Mouse (Mus musculus): ENCODE results near the gene Cnst. TPM values are rescaled to one million over a fixed set of nuclear protein-coding genes. Genes with fewer than 3 reads are reported as not detected.

Cnst gene
- polyA plus RNA-seq, 1 experiment from 2014 or later, result 20.1 TPM

- H3K4me2 ChIP-seq (ENCODE audit: low read depth, low read length), result no peak overlapping the region
- H3K4me3 ChIP-seq (ENCODE audit: low read depth, low read length), result no peak overlapping the region
- 51% methylated on average over 26 of the region's 26 CpGs for WGBS
- no peak overlapping the region for H3K27ac ChIP-seq (replicated peaks; ENCODE audit: low read depth, low read length)
- ATAC-seq (replicated peaks; ENCODE audit: insufficient number of reproducible peaks, low FRiP score, low TSS enrichment, low read depth), result no peak
- H3K36me3 ChIP-seq (replicated peaks; ENCODE audit: control insufficient read depth, insufficient read depth, low read depth, low read length), result no peaks in the 10 kb centered on the region
- H3K4me1 ChIP-seq (ENCODE audit: control insufficient read depth, insufficient read depth, low read length), result no peaks in the 10 kb centered on the region
- H3K27me3 ChIP-seq (ENCODE audit: control insufficient read depth, insufficient read depth, low read length), result no peaks in the 10 kb centered on the region
- no peak overlapping the region for H3K9ac ChIP-seq (replicated peaks; ENCODE audit: low read length)
- DNase-seq (ENCODE audit: low spot score), result no peak
- H3K9me3 ChIP-seq (replicated peaks; ENCODE audit: control insufficient read depth, low read length), result no peaks in the 10 kb centered on the region
Measured at GRCm38 (mm10) chr1:179609724-179610505, 63.7 kb downstream of the Cnst start.

DNA sequence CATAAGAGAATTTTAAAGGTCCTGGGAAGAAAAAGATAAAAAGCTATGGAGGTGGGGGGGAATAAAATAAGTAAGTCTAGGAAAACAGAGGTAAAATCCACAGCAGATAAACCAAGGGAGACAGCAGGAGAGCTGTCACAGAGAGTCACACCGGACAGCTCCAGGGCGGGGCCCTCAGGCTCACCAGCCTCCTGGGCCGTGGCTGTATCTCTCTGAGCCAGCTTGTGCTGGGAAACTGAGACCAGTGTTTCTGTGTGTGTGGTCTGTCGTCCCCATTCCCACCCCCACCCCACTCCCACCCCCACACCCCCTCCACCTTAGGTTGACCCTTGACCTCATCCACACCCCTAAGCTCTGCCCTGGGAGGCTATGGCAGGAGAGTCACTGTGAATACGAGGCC, 65.0 kb downstream of the Cnst start:
- DNase-seq (ENCODE audit: low spot score), result no peak
- Histone ChIP-seq H3K4me2 (ENCODE audit: low read depth, low read length) (no peak overlapping the region), H3K27ac (replicated peaks; ENCODE audit: low read depth, low read length) (no peak overlapping the region), H3K4me1 (ENCODE audit: control insufficient read depth, insufficient read depth, low read length) (no peaks in the 10 kb centered on the region), H3K9ac (replicated peaks; ENCODE audit: low read length) (no peak overlapping the region), H3K36me3 (replicated peaks; ENCODE audit: control insufficient read depth, insufficient read depth, low read depth, low read length) (no peaks in the 10 kb centered on the region), H3K4me3 (ENCODE audit: low read depth, low read length) (no peak overlapping the region), H3K9me3 (replicated peaks; ENCODE audit: control insufficient read depth, low read length) (no peaks in the 10 kb centered on the region), H3K27me3 (ENCODE audit: control insufficient read depth, insufficient read depth, low read length) (no peaks in the 10 kb centered on the region)
- 38% methylated on average over 5 of the region's 5 CpGs for WGBS
- ATAC-seq (replicated peaks; ENCODE audit: insufficient number of reproducible peaks, low FRiP score, low TSS enrichment, low read depth), result no peak

- Histone ChIP-seq H3K27ac (replicated peaks; ENCODE audit: low read depth, low read length) (no peak overlapping the region), H3K9ac (replicated peaks; ENCODE audit: low read length) (no peak overlapping the region), H3K4me3 (ENCODE audit: low read depth, low read length) (no peak overlapping the region), H3K27me3 (ENCODE audit: control insufficient read depth, insufficient read depth, low read length) (no peaks in the 10 kb centered on the region), H3K36me3 (replicated peaks; ENCODE audit: control insufficient read depth, insufficient read depth, low read depth, low read length) (no peaks in the 10 kb centered on the region), H3K4me2 (ENCODE audit: low read depth, low read length) (no peak overlapping the region), H3K9me3 (replicated peaks; ENCODE audit: control insufficient read depth, low read length) (no peaks in the 10 kb centered on the region), H3K4me1 (ENCODE audit: control insufficient read depth, insufficient read depth, low read length) (no peaks in the 10 kb centered on the region)
- DNase-seq (ENCODE audit: low spot score), result no peak
- 93% methylated on average over 6 of the region's 6 CpGs for WGBS
- no peak for ATAC-seq (replicated peaks; ENCODE audit: insufficient number of reproducible peaks, low FRiP score, low TSS enrichment, low read depth)
Measured at GRCm38 (mm10) chr1:179612418-179612817, 66.2 kb downstream of the Cnst start.

DNA sequence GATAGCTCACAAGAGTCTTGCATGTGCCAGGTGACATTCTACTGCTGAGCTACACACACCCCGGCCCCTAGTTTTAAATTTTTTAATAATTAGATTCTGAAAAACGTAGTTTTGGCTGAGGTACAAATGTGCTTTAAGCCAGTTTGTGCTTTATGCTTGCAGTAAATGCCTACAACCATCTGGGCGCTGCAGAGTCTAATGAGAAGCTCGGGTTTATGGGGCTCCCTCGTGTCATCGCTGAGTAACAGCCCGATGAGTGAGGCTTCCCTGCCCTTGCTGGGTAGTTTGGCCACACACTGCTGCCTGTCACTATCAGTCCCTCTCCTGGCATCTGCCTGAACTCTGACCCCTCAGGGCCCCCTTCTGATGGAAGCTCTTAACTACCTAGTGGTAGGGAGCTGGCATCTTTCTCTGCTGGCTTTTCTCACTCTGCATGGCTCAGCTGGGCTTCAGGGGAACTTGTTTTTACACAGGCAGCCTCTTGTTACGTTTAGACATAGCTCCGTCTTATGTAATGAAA, 66.9 kb downstream of the Cnst start:
- H3K4me1 ChIP-seq (ENCODE audit: control insufficient read depth, insufficient read depth, low read length), result no peaks in the 10 kb centered on the region
- H3K4me3 ChIP-seq (ENCODE audit: low read depth, low read length), result no peak overlapping the region
- WGBS, result 73% methylated on average over 9 of the region's 9 CpGs
- no peak overlapping the region for H3K27ac ChIP-seq (replicated peaks; ENCODE audit: low read depth, low read length)
- no peak for DNase-seq (ENCODE audit: low spot score)
- H3K27me3 ChIP-seq (ENCODE audit: control insufficient read depth, insufficient read depth, low read length), result no peaks in the 10 kb centered on the region
- ATAC-seq (replicated peaks; ENCODE audit: insufficient number of reproducible peaks, low FRiP score, low TSS enrichment, low read depth), result no peak
- H3K4me2 ChIP-seq (ENCODE audit: low read depth, low read length), result no peak overlapping the region
- no peaks in the 10 kb centered on the region for H3K9me3 ChIP-seq (replicated peaks; ENCODE audit: control insufficient read depth, low read length)
- no peaks in the 10 kb centered on the region for H3K36me3 ChIP-seq (replicated peaks; ENCODE audit: control insufficient read depth, insufficient read depth, low read depth, low read length)
- H3K9ac ChIP-seq (replicated peaks; ENCODE audit: low read length), result no peak overlapping the region

DNA sequence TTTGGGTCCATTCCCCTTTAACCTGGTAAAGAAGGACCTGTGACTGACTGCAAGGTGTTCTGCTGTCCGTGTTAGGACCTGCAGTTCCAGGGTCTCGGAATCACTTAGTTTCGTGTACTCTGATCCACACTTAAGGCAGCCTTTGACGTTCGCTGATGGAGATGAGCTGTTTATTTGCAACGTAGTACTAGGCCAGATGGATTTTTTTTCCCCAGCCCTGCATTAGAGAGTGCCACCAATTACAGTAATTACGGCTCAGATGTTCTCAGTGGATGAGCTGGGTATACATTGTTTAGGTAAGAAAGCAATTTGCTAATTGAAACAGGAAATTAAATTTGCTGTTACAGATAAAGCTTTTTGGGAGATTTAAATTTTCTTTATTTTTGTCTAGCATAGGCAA, 71.3 kb downstream of the Cnst start:
- H3K27ac ChIP-seq (replicated peaks; ENCODE audit: low read depth, low read length), result no peak overlapping the region
- no peaks in the 10 kb centered on the region for H3K36me3 ChIP-seq (replicated peaks; ENCODE audit: control insufficient read depth, insufficient read depth, low read depth, low read length)
- H3K4me2 ChIP-seq (ENCODE audit: low read depth, low read length), result no peak overlapping the region
- 63% methylated on average over 7 of the region's 7 CpGs for WGBS
- no peak for ATAC-seq (replicated peaks; ENCODE audit: insufficient number of reproducible peaks, low FRiP score, low TSS enrichment, low read depth)
- H3K4me3 ChIP-seq (ENCODE audit: low read depth, low read length), result no peak overlapping the region
- DNase-seq (ENCODE audit: low spot score), result no peak
- H3K9ac ChIP-seq (replicated peaks; ENCODE audit: low read length), result no peak overlapping the region
- no peaks in the 10 kb centered on the region for H3K4me1 ChIP-seq (ENCODE audit: control insufficient read depth, insufficient read depth, low read length)
- no peaks in the 10 kb centered on the region for H3K9me3 ChIP-seq (replicated peaks; ENCODE audit: control insufficient read depth, low read length)
- no peaks in the 10 kb centered on the region for H3K27me3 ChIP-seq (ENCODE audit: control insufficient read depth, insufficient read depth, low read length)

GRCm38 (mm10) chr1:179622665-179623064, 76.5 kb downstream of the Cnst start:
- H3K9ac ChIP-seq (replicated peaks; ENCODE audit: low read length), result no peak overlapping the region
- H3K36me3 ChIP-seq (replicated peaks; ENCODE audit: control insufficient read depth, insufficient read depth, low read depth, low read length), result no peaks in the 10 kb centered on the region
- no peak overlapping the region for H3K4me2 ChIP-seq (ENCODE audit: low read depth, low read length)
- H3K27me3 ChIP-seq (ENCODE audit: control insufficient read depth, insufficient read depth, low read length), result no peaks in the 10 kb centered on the region
- DNase-seq (ENCODE audit: low spot score) (no peak), ATAC-seq (replicated peaks; ENCODE audit: insufficient number of reproducible peaks, low FRiP score, low TSS enrichment, low read depth) (no peak)
- H3K4me3 ChIP-seq (ENCODE audit: low read depth, low read length), result no peak overlapping the region
- no peaks in the 10 kb centered on the region for H3K4me1 ChIP-seq (ENCODE audit: control insufficient read depth, insufficient read depth, low read length)
- WGBS, result 91% methylated on average over 12 of the region's 12 CpGs
- H3K9me3 ChIP-seq (replicated peaks; ENCODE audit: control insufficient read depth, low read length), result no peaks in the 10 kb centered on the region
- H3K27ac ChIP-seq (replicated peaks; ENCODE audit: low read depth, low read length), result no peak overlapping the region

DNA sequence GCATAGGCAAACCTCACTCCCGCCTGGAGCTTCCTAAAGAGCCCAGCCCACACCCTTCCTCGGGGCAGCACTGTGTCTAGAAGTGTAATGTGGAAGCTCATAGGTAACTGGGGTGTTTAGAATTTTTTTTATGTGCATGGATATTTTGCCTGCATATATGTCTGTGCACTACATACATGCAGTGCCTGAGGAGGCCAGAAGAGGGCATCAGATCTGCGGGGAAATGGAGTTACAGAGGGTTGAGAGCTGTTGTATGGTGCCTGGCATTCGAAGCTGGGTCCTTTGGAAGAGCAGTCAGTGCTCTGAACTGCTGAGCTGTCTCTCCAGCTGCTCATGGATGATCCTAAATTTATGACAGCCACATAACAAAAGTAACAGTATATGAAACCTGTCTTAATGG, 77.5 kb downstream of the Cnst start:
- DNase-seq (ENCODE audit: low spot score) (peak; percentile 36), ATAC-seq (replicated peaks; ENCODE audit: insufficient number of reproducible peaks, low FRiP score, low TSS enrichment, low read depth) (no peak; the same call in 1 of the 2 replicates)
- 67% methylated on average over 4 of the region's 4 CpGs for WGBS

GRCm38 (mm10) chr1:179624354-179624753, 78.2 kb downstream of the Cnst start:
- ATAC-seq (replicated peaks; ENCODE audit: insufficient number of reproducible peaks, low FRiP score, low TSS enrichment, low read depth) (no peak), DNase-seq (ENCODE audit: low spot score) (peak; percentile 68)
- WGBS, result 62% methylated on average over 4 of the region's 4 CpGs

More for the DNA sequence above, 77.5 kb downstream of the Cnst start:
- Histone ChIP-seq H3K4me1 (ENCODE audit: control insufficient read depth, insufficient read depth, low read length) (no peaks in the 10 kb centered on the region), H3K4me2 (ENCODE audit: low read depth, low read length) (no peak overlapping the region), H3K9me3 (replicated peaks; ENCODE audit: control insufficient read depth, low read length) (no peaks in the 10 kb centered on the region), H3K27me3 (ENCODE audit: control insufficient read depth, insufficient read depth, low read length) (no peaks in the 10 kb centered on the region), H3K4me3 (ENCODE audit: low read depth, low read length) (no peak overlapping the region), H3K36me3 (replicated peaks; ENCODE audit: control insufficient read depth, insufficient read depth, low read depth, low read length) (no peaks in the 10 kb centered on the region), H3K9ac (replicated peaks; ENCODE audit: low read length) (no peak overlapping the region), H3K27ac (replicated peaks; ENCODE audit: low read depth, low read length) (no peak overlapping the region)

More at GRCm38 (mm10) chr1:179624354-179624753, 78.2 kb downstream of the Cnst start:
- no peak overlapping the region for H3K4me3 ChIP-seq (ENCODE audit: low read depth, low read length)
- no peaks in the 10 kb centered on the region for H3K9me3 ChIP-seq (replicated peaks; ENCODE audit: control insufficient read depth, low read length)
- H3K4me1 ChIP-seq (ENCODE audit: control insufficient read depth, insufficient read depth, low read length), result no peaks in the 10 kb centered on the region
- H3K27me3 ChIP-seq (ENCODE audit: control insufficient read depth, insufficient read depth, low read length), result no peaks in the 10 kb centered on the region
- H3K4me2 ChIP-seq (ENCODE audit: low read depth, low read length), result no peak overlapping the region
- no peaks in the 10 kb centered on the region for H3K36me3 ChIP-seq (replicated peaks; ENCODE audit: control insufficient read depth, insufficient read depth, low read depth, low read length)
- H3K9ac ChIP-seq (replicated peaks; ENCODE audit: low read length), result no peak overlapping the region
- H3K27ac ChIP-seq (replicated peaks; ENCODE audit: low read depth, low read length), result no peak overlapping the region
